Mouse (Mus musculus) heart, adult 10 weeks (tissue): ENCODE data around the gene Cntn5. TPM values are rescaled to one million over a fixed set of nuclear protein-coding genes. Genes with fewer than 3 reads are reported as not detected.

ENCODE experiments used
- polyA plus RNA-seq: library from polyadenylated mRNA; stranded (reverse); fragments of 350-450 nt; fragmentation: Illumina TruSeq; extraction: RNeasy Lipid Tissue Mini Kit (QIAGEN cat#74804); gene quantifications from one replicate; pipeline ENCODE4 v1.2.3, GENCODE M21; 2014; ENCODE audit warnings: low read depth, low replicate concordance

Gene Cntn5
- polyA plus RNA-seq: 2.0 TPM

GRCm38 (mm10) chr9:10904616-10905363 is at the start of gene Cntn5:
Gene Cntn5, minus strand, starts transcription at chr9:10904775.

